7 mouse cellular contexts compared by ENCODE assay signal in the genomic region with DNA sequence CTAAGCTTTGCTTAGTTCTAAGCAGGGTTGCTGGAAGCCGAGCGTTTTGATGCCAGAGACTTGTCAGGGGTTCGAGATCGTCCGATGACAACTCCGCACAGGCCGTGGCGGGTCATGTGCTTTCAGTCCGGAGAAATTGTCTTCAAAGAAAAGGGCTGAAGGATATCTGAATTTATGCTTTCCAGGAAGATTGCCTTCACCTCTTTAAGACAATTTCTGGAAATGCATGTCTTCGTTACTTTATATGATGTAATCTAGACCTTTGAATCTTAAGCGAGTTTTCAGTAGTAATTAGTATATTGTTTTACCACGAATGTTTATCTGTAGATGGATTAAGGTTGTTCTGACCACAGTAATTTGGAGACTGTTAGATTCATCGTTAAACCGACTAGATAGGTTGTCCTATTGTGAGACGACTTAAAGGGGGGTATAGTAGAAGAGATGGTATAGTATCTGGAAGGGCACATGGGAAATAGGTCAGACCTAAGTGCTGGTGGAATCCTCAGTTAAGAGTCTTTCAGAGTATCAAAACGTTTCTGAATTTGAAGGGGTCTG. TPM values are rescaled to one million over a fixed set of nuclear protein-coding genes. Genes with fewer than 3 reads are reported as not detected.
DNase-seq lines count a peak whose midpoint lies in the region; ATAC-seq and TF ChIP-seq lines count a peak whose summit lies in the region.

No protein-coding gene starts in this region.

- no peaks in the 10 kb centered on the region for H3K27me3 ChIP-seq in neural tube, embryonic 11.5 days (ENCODE audit: control insufficient read depth, insufficient read depth, low read length)
- H3K27me3 ChIP-seq in forebrain, embryonic 11.5 days (ENCODE audit: control insufficient read depth, insufficient read depth, low read length), result no peaks in the 10 kb centered on the region
- H3K27me3 ChIP-seq in limb, embryonic 14.5 days (ENCODE audit: control insufficient read depth, insufficient read depth, low read length), result no peaks in the 10 kb centered on the region
- H3K27me3 ChIP-seq in stomach, embryonic 16.5 days (ENCODE audit: control insufficient read depth, insufficient read depth, low read length), result no peaks in the 10 kb centered on the region

- no peak for TF ChIP-seq POLR2A in limb, embryonic 14.5 days (IDR thresholded peaks at IDR 0.05; ENCODE audit: borderline replicate concordance, extremely low read depth, insufficient read depth, insufficient read length)

- no peak for DNase-seq in neural tube, embryonic 11.5 days (ENCODE audit: low spot score)
- no peak for DNase-seq in neural tube, embryonic 10.5 days (ENCODE audit: extremely low spot score, low spot score)
- no peak for DNase-seq in forebrain, embryonic 11.5 days (ENCODE audit: low spot score)
- DNase-seq in limb, embryonic 14.5 days (ENCODE audit: low spot score), result no peak
- DNase-seq in cerebellum, postnatal 25 days, result no peak
- DNase-seq in urinary bladder, postnatal 14 days (ENCODE audit: low spot score), result no peak

- no peak overlapping the region for H3K27ac ChIP-seq in neural tube, embryonic 11.5 days (ENCODE audit: low read depth, low read length)
- peak overlapping the region; percentile 47; the same call in 1 of the 2 replicates for H3K27ac ChIP-seq in forebrain, embryonic 11.5 days (ENCODE audit: low read depth, low read length)
- H3K27ac ChIP-seq in limb, embryonic 14.5 days (replicated peaks; ENCODE audit: low read depth, low read length), result peak overlapping the region; percentile 94
- peak overlapping the region; percentile 81 for H3K27ac ChIP-seq in stomach, embryonic 16.5 days (ENCODE audit: low read length)

- H3K9me3 ChIP-seq in neural tube, embryonic 11.5 days (ENCODE audit: control insufficient read depth, low read length), result no peaks in the 10 kb centered on the region
- no peaks in the 10 kb centered on the region for H3K9me3 ChIP-seq in forebrain, embryonic 11.5 days (ENCODE audit: control insufficient read depth, low read length)
- no peaks in the 10 kb centered on the region for H3K9me3 ChIP-seq in limb, embryonic 14.5 days (ENCODE audit: control insufficient read depth, low read length)
- no peaks in the 10 kb centered on the region for H3K9me3 ChIP-seq in stomach, embryonic 16.5 days (replicated peaks; ENCODE audit: control insufficient read depth, low read length)

- no peak for ATAC-seq in neural tube, embryonic 11.5 days (ENCODE audit: insufficient read depth, low FRiP score, low TSS enrichment)
- ATAC-seq in forebrain, embryonic 11.5 days (replicated peaks; ENCODE audit: low FRiP score), result no peak
- ATAC-seq in limb, embryonic 14.5 days (ENCODE audit: low FRiP score, low read depth), result no peak; the same call in 1 of the 2 replicates
- ATAC-seq in stomach, embryonic 16.5 days (ENCODE audit: insufficient read depth, low FRiP score), result no peak

- peak overlapping the region; percentile 68 for H3K4me3 ChIP-seq in neural tube, embryonic 11.5 days (ENCODE audit: low read depth, low read length)
- H3K4me3 ChIP-seq in forebrain, embryonic 11.5 days (ENCODE audit: low read depth, low read length), result peak overlapping the region; percentile 98
- peak overlapping the region; percentile 94 for H3K4me3 ChIP-seq in limb, embryonic 14.5 days (replicated peaks; ENCODE audit: low read length)
- peak overlapping the region; percentile 99 for H3K4me3 ChIP-seq in stomach, embryonic 16.5 days (replicated peaks; ENCODE audit: low read length)

- WGBS in neural tube, embryonic 11.5 days, result under 1% methylated on average over 16 of the region's 16 CpGs
- under 1% methylated on average over 16 of the region's 16 CpGs for WGBS in forebrain, embryonic 11.5 days
- WGBS in limb, embryonic 14.5 days, result under 1% methylated on average over 16 of the region's 16 CpGs
- WGBS in stomach, embryonic 16.5 days, result under 1% methylated on average over 16 of the region's 16 CpGs

- no peaks in the 10 kb centered on the region for H3K4me1 ChIP-seq in neural tube, embryonic 11.5 days (ENCODE audit: control insufficient read depth, insufficient read depth, low read length)
- peaks cover 3% of the 10 kb centered on the region; the same call in 1 of the 2 replicates for H3K4me1 ChIP-seq in forebrain, embryonic 11.5 days (replicated peaks; ENCODE audit: control insufficient read depth, insufficient read depth, low read length)
- peaks cover 10% of the 10 kb centered on the region for H3K4me1 ChIP-seq in limb, embryonic 14.5 days (ENCODE audit: control insufficient read depth, insufficient read depth, low read length)
- H3K4me1 ChIP-seq in stomach, embryonic 16.5 days (ENCODE audit: control insufficient read depth, insufficient read depth, low read length), result peaks cover 14% of the 10 kb centered on the region

- peaks cover 5% of the 10 kb centered on the region for H3K36me3 ChIP-seq in neural tube, embryonic 11.5 days (ENCODE audit: control insufficient read depth, insufficient read depth, low read length)
- peaks cover 17% of the 10 kb centered on the region; the same call in 1 of the 2 replicates for H3K36me3 ChIP-seq in forebrain, embryonic 11.5 days (ENCODE audit: control insufficient read depth, insufficient read depth, low read length)
- H3K36me3 ChIP-seq in limb, embryonic 14.5 days (ENCODE audit: control insufficient read depth, insufficient read depth, low read length), result peaks cover 43% of the 10 kb centered on the region
- peaks cover 34% of the 10 kb centered on the region for H3K36me3 ChIP-seq in stomach, embryonic 16.5 days (ENCODE audit: control insufficient read depth, insufficient read depth, low read length)

- peak overlapping the region; percentile 97 for H3K9ac ChIP-seq in neural tube, embryonic 11.5 days (ENCODE audit: low read length)
- peak overlapping the region; percentile 92 for H3K9ac ChIP-seq in forebrain, embryonic 11.5 days (ENCODE audit: low read length)
- peak overlapping the region; percentile 92 for H3K9ac ChIP-seq in limb, embryonic 14.5 days (ENCODE audit: low read depth, low read length, severe bottlenecking)
- peak overlapping the region; percentile 96 for H3K9ac ChIP-seq in stomach, embryonic 16.5 days (ENCODE audit: low read length)

- peak overlapping the region; percentile 89 for H3K4me2 ChIP-seq in neural tube, embryonic 11.5 days (ENCODE audit: low read depth)
- H3K4me2 ChIP-seq in forebrain, embryonic 11.5 days (ENCODE audit: low read depth, low read length, severe bottlenecking), result peak overlapping the region; percentile 82
- peak overlapping the region; percentile 75 for H3K4me2 ChIP-seq in limb, embryonic 14.5 days (replicated peaks; ENCODE audit: low read depth, low read length, severe bottlenecking)
- H3K4me2 ChIP-seq in stomach, embryonic 16.5 days (ENCODE audit: low read depth, low read length), result peak overlapping the region; percentile 95

RNA-seq across cellular contexts. Expression of a gene that starts 0.6 kb away (rescaled TPM):
- 1,092 and 1,168 TPM in 2 replicates for polyA plus RNA-seq in neural tube, embryonic 11.5 days (2014; fragmentation: Nextera tagmentation; extraction: Ambion mirVana)
- polyA plus RNA-seq in forebrain, embryonic 11.5 days (2014; fragmentation: Nextera tagmentation; extraction: Ambion mirVana), result 1,087 and 1,101 TPM in 2 replicates
- polyA plus RNA-seq in limb, embryonic 14.5 days (2012; rRNA removed), result 1,022 and 1,322 TPM in 2 replicates
- 1,375 and 1,385 TPM in 2 replicates for polyA plus RNA-seq in limb, embryonic 14.5 days (2014; fragmentation: Nextera tagmentation; extraction: Ambion mirVana)
- 1,104 and 1,145 TPM in 2 replicates for polyA plus RNA-seq in stomach, embryonic 16.5 days (2015; fragmentation: Nextera tagmentation; extraction: Ambion mirVana)

RNA-seq across cellular contexts. Expression of a gene that starts 0.8 kb away (rescaled TPM):
- polyA plus RNA-seq in neural tube, embryonic 11.5 days (2014; fragmentation: Nextera tagmentation; extraction: Ambion mirVana), result 22.2 and 24.0 TPM in 2 replicates
- polyA plus RNA-seq in forebrain, embryonic 11.5 days (2014; fragmentation: Nextera tagmentation; extraction: Ambion mirVana), result 43.4 and 49.2 TPM in 2 replicates
- polyA plus RNA-seq in limb, embryonic 14.5 days (2012; rRNA removed), result 29.7 and 53.4 TPM in 2 replicates
- 16.4 and 17.3 TPM in 2 replicates for polyA plus RNA-seq in limb, embryonic 14.5 days (2014; fragmentation: Nextera tagmentation; extraction: Ambion mirVana)
- 21.4 and 22.6 TPM in 2 replicates for polyA plus RNA-seq in stomach, embryonic 16.5 days (2015; fragmentation: Nextera tagmentation; extraction: Ambion mirVana)

RNA-seq across cellular contexts. Expression of a gene that starts 5.3 kb away (rescaled TPM):
- 28.4 and 31.7 TPM in 2 replicates for polyA plus RNA-seq in neural tube, embryonic 11.5 days (2014; fragmentation: Nextera tagmentation; extraction: Ambion mirVana)
- polyA plus RNA-seq in forebrain, embryonic 11.5 days (2014; fragmentation: Nextera tagmentation; extraction: Ambion mirVana), result 34.2 and 35.2 TPM in 2 replicates
- 10.5 and 16.8 TPM in 2 replicates for polyA plus RNA-seq in limb, embryonic 14.5 days (2012; rRNA removed)
- polyA plus RNA-seq in limb, embryonic 14.5 days (2014; fragmentation: Nextera tagmentation; extraction: Ambion mirVana), result 19.1 and 22.6 TPM in 2 replicates
- polyA plus RNA-seq in stomach, embryonic 16.5 days (2015; fragmentation: Nextera tagmentation; extraction: Ambion mirVana), result 30.7 and 33.7 TPM in 2 replicates

RNA-seq across cellular contexts. Expression of a gene that starts 56.8 kb away (rescaled TPM):
- polyA plus RNA-seq in neural tube, embryonic 11.5 days (2014; fragmentation: Nextera tagmentation; extraction: Ambion mirVana), result not detected in 2 replicates
- polyA plus RNA-seq in forebrain, embryonic 11.5 days (2014; fragmentation: Nextera tagmentation; extraction: Ambion mirVana), result not detected in 2 replicates
- polyA plus RNA-seq in limb, embryonic 14.5 days (2012; rRNA removed), result 0.06 and 0.51 TPM in 2 replicates
- polyA plus RNA-seq in limb, embryonic 14.5 days (2014; fragmentation: Nextera tagmentation; extraction: Ambion mirVana), result not detected in 2 replicates
- polyA plus RNA-seq in stomach, embryonic 16.5 days (2015; fragmentation: Nextera tagmentation; extraction: Ambion mirVana), result 0.23 TPM in 1 of 2 replicates, not detected in the other
